Mouse (Mus musculus) lung, postnatal 0 days (tissue): ENCODE results near the gene Car5a. TPM values are rescaled to one million over a fixed set of nuclear protein-coding genes. Genes with fewer than 3 reads are reported as not detected.

ENCODE experiments used
- ATAC-seq: fragments of 200-750 bp; cut with Nextera tagmentation; 2 replicates; pipeline ENCODE4 v1.8.0; 2017; ENCODE audit warnings: moderate library complexity
- DNase-seq: peaks from one replicate; pipeline ENCODE4 v3.0.0-alpha.2; 2016; ENCODE audit warnings: low spot score
- H3K27ac ChIP-seq: fragments of 300-500 bp; sonication (generic); 2 replicates; pipeline ENCODE4 v1.5.1; 2014; ENCODE audit warnings: antibody characterized with exemption, mild to moderate bottlenecking, low read length, mixed read lengths
- H3K27me3 ChIP-seq: fragments of 300-500 bp; sonication (generic); replicated peaks from 2 replicates; pipeline ENCODE4 v1.6.1; 2014; ENCODE audit warnings: low read length, mixed read lengths; ENCODE audit not compliant: insufficient read depth
- H3K36me3 ChIP-seq: fragments of 300-500 bp; sonication (generic); 2 replicates; pipeline ENCODE4 v1.6.1; 2014; ENCODE audit warnings: low read length, mixed read lengths; ENCODE audit not compliant: insufficient read depth
- H3K4me1 ChIP-seq: fragments of 300-500 bp; sonication (generic); 2 replicates; pipeline ENCODE4 v1.6.1; 2014; ENCODE audit warnings: antibody characterized with exemption, low read depth, low read length, mixed read lengths; ENCODE audit not compliant: insufficient read depth
- H3K4me2 ChIP-seq: fragments of 300-500 bp; sonication (generic); replicated peaks from 2 replicates; pipeline ENCODE4 v1.6.1; 2014; ENCODE audit warnings: low read depth, mild to moderate bottlenecking, low read length, moderate library complexity, mixed read lengths
- H3K4me3 ChIP-seq: fragments of 300-500 bp; sonication (generic); 2 replicates; pipeline ENCODE4 v1.5.1; 2014; ENCODE audit warnings: low read depth, low read length
- H3K9ac ChIP-seq: fragments of 300-500 bp; sonication (generic); replicated peaks from 2 replicates; pipeline ENCODE4 v1.6.1; 2014; ENCODE audit warnings: low read depth, mild to moderate bottlenecking
- H3K9me3 ChIP-seq: fragments of 300-500 bp; sonication (generic); 2 replicates; pipeline ENCODE4 v1.6.1; 2016; ENCODE audit warnings: low read length, mixed read lengths
- CTCF ChIP-seq: IDR thresholded peaks from 2 replicates; pipeline ENCODE4 v1.5.1; 2016; ENCODE audit warnings: antibody characterized with exemption, mild to moderate bottlenecking
- EP300 ChIP-seq: IDR thresholded peaks from 2 replicates; pipeline ENCODE4 v1.6.1; 2016; ENCODE audit warnings: antibody characterized with exemption, mild to moderate bottlenecking, control low read depth
- WGBS: fragments of 180-500 bp; shearing (Covaris S2); extraction: QIAGEN DNeasy Blood & Tissue Kit; methylation state at CpG from one replicate; pipeline ENCODE4 v1.1.7; 2014; 5-methylcytosine and 5-hydroxymethylcytosine counted together
- polyA plus RNA-seq: library from polyadenylated mRNA; unstranded; fragments of >200 nt; fragmentation: Nextera tagmentation; extraction: Ambion mirVana; gene quantifications from 2 replicates; pipeline ENCODE4 v1.2.1, GENCODE M21; 2015

Gene Car5a
- polyA plus RNA-seq, 1 experiment from 2014 or later = 0.61 TPM

DNA sequence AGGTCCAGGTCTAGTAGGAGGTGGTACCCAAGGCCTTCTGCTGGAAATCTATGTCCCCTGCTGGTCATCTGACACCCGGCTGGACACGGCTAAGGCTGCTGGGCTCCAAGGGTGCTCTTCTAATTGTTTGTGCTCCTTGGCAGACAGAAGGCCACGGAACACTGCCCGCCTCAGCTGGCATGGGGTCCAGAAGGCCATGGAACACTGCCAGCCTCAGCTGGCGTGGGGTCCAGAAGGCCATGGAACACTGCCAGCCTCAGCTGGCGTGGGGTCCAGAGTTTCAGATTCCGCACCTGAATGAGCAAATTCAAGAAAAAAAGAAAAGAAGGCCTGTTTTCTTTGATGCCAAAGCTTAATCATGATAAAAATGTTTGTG, 36.8 kb upstream of the Car5a start:
- Histone ChIP-seq H3K27ac (no peak overlapping the region), H3K9ac (no peak overlapping the region), H3K4me2 (no peak overlapping the region), H3K4me3 (no peak overlapping the region), H3K27me3 (no peaks in the 10 kb centered on the region), H3K36me3 (peaks cover 25% of the 10 kb centered on the region; the same call in 1 of the 2 replicates), H3K9me3 (no peaks in the 10 kb centered on the region), H3K4me1 (no peaks in the 10 kb centered on the region)
- DNase-seq (no peak), ATAC-seq (no peak)
- 76% methylated on average over 7 of the region's 7 CpGs for WGBS
- TF ChIP-seq EP300 = no peak
- TF ChIP-seq CTCF = no peak

DNA sequence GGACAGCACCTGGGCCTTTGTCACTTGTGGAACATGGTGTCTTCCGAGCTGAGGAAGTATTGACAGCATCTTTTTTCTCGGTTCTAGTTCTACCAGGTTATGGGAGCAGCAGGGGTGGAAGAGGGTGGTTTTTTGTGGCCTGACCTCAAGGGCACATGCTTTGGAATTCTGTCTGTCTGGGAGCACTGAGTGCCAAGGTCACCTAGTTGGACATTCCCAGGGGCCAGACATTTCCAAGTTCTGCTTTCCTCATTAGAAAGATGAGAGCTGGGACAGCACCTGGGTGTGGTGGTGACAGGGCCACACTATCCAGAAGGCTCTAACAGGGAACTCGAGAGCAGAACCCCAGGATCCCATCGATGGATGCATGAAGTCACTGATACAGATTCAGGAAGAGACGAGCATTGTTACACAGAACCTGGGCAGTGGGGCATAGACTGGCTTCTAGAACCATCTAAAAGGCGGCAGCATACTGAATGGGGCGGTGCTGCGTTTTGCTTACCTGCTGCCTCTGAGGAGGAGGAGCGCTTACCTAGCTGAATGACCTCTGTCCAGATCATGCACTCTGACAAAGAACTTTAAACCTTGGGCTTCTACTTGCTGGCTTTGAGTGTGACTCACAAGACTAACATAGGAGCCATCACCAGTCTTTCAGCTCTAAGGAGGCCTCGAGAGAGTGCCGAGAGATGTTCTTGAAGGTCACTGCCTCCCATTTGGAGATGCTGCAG, 36.3 kb upstream of the Car5a start:
- no peaks in the 10 kb centered on the region for H3K9me3 ChIP-seq
- no peaks in the 10 kb centered on the region for H3K4me1 ChIP-seq
- no peak overlapping the region for H3K4me3 ChIP-seq
- TF ChIP-seq EP300 = no peak
- no peak for TF ChIP-seq CTCF
- H3K4me2 ChIP-seq = no peak overlapping the region
- H3K27me3 ChIP-seq = no peaks in the 10 kb centered on the region
- 94% methylated on average over 11 of the region's 11 CpGs for WGBS
- DNase-seq (no peak), ATAC-seq (no peak)
- peaks cover 29% of the 10 kb centered on the region for H3K36me3 ChIP-seq
- no peak overlapping the region for H3K27ac ChIP-seq
- no peak overlapping the region for H3K9ac ChIP-seq

DNA sequence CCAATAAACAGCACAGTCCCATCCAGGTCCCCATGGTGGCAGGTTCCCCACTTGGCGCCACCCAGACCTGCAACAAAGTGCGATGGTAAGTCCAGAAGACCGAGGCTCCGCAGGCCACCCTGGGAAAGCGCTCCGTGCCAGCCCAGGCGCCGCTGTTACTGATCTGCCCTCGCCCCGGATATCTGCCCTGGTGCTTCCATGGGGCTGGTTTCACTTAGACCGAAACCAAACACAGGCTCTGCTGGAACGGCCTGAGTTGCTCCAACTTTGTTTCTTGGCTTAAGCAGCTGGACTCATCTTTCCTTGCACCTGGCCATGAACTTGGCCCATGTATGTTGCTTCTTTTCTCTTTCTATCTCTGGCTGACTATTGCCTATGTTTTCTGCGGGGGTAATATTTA, 34.0 kb upstream of the Car5a start:
- Histone ChIP-seq H3K27ac (no peak overlapping the region), H3K4me2 (no peak overlapping the region), H3K4me1 (no peaks in the 10 kb centered on the region), H3K9me3 (no peaks in the 10 kb centered on the region), H3K27me3 (no peaks in the 10 kb centered on the region), H3K9ac (no peak overlapping the region), H3K4me3 (no peak overlapping the region), H3K36me3 (peaks cover 34% of the 10 kb centered on the region)
- TF ChIP-seq EP300 (no peak), CTCF (no peak)
- DNase-seq (no peak), ATAC-seq (no peak)
- WGBS = 98% methylated on average over 13 of the region's 13 CpGs

DNA sequence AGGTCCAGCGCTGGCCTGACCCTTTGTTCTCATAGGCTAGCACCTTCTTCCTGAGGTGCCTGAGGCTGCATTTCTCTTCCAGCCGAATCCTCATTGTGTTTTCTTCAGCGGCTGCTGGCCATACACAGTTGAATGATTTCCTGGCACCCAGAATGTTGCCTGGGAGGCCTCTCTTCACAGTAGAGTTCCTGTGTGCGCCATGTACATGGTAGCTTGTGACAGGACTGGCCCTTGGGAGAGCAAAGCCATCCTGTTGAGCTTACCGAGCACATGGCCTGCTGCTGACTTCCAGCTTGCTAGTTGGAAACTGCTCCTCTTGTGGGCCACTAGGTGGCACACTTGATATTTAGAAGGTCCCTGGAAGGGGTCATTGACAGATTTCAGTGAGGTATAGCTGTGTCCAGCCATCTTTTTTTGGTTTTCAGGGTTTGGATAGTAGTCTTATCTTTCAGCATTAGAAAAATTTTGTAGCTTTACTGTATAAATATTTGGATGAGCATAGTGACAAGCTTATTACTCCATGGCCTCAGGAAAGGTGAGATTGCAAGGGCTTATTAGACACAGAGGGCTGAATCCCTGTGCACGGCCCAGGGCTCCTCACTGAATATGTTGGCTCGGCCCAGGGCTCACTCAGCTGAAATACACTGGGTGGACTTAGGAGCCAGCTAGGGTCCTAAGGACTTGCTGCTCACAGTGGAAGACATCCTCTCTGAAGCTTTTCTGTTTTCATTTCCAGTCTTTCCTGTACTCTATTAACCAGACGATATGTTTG, 33.3 kb upstream of the Car5a start:
- no peaks in the 10 kb centered on the region for H3K9me3 ChIP-seq
- ATAC-seq (peak; percentile 67), DNase-seq (peak; percentile 87)
- peaks cover 34% of the 10 kb centered on the region for H3K36me3 ChIP-seq
- no peak overlapping the region for H3K4me2 ChIP-seq
- TF ChIP-seq EP300 (0 out of 2 replicates have a peak, but pooled peaks have one; percentile 31), CTCF (peak; percentile 89)
- H3K4me3 ChIP-seq = no peak overlapping the region
- 70% methylated on average over 8 of the region's 8 CpGs for WGBS
- no peak overlapping the region for H3K9ac ChIP-seq
- no peak overlapping the region for H3K27ac ChIP-seq
- H3K27me3 ChIP-seq = no peaks in the 10 kb centered on the region
- no peaks in the 10 kb centered on the region for H3K4me1 ChIP-seq

DNA sequence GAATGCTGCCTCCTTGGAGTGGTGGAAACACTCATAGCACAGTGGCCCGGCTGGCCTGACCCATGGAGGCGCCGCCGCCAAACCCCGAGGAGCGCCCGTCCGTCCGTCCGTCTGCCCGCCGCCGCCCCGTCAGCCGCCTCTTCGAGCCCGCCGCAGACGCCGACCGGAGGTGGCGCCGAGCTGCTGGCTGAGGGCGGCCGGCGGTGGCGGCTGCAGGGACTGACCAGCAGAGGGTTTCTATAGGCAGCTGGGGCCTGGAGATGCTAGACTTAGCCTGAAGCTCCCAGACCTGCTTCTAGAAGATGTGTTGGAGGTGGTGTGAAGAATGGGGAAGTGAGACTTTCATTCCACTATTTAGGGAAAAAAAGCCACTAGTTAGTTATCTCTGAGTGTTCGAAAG, 29.2 kb upstream of the Car5a start:
- ATAC-seq (no peak), DNase-seq (no peak)
- Histone ChIP-seq H3K4me3 (no peak overlapping the region), H3K36me3 (peaks cover 17% of the 10 kb centered on the region), H3K27ac (no peak overlapping the region), H3K4me1 (0 out of 2 replicates have a peak, but pooled peaks cover 3% of the 10 kb centered on the region), H3K9ac (no peak overlapping the region), H3K9me3 (no peaks in the 10 kb centered on the region), H3K4me2 (no peak overlapping the region), H3K27me3 (no peaks in the 10 kb centered on the region)
- 94% methylated on average over 28 of the region's 28 CpGs for WGBS
- TF ChIP-seq CTCF (no peak), EP300 (no peak)

DNA sequence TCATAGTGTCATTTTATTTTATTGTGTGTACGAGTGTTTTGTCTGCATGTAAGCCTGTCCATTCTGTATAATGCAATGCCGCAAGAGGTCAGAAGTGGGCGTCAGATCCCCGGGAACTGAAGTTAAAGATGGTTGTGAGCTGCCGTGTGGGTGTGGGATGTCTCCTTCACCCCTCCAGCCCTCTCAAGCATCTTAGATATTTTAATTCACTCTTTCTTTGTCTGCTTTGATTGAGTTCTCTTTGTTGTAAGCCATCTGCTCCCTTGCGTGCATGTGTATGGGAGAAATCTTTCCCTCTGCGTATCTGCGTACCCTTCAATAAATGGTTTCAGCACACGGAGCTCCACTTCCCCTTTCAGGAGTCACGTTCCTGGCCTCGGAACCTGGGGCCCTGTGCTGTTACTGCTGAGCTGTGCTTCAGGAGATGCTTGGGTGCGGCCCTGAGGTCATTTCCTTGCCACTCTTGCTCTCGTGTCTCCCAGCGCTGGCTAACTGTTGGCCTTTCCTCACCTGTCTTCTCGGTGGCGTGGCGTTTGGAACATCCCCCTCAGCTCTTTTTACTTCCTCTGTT, 26.9 kb upstream of the Car5a start:
- TF ChIP-seq CTCF (peak; percentile 23; the same call in 1 of the 2 replicates), EP300 (no peak)
- no peak; the same call in 1 of the 2 replicates for ATAC-seq
- DNase-seq = no peak
- H3K27ac ChIP-seq = no peak overlapping the region
- no peak overlapping the region for H3K9ac ChIP-seq
- H3K27me3 ChIP-seq = no peaks in the 10 kb centered on the region
- WGBS = 60% methylated on average over 17 of the region's 17 CpGs
- H3K4me1 ChIP-seq = peaks cover 7% of the 10 kb centered on the region; the same call in 1 of the 2 replicates
- no peak overlapping the region for H3K4me3 ChIP-seq
- no peaks in the 10 kb centered on the region for H3K9me3 ChIP-seq
- peaks cover 10% of the 10 kb centered on the region for H3K36me3 ChIP-seq
- no peak overlapping the region for H3K4me2 ChIP-seq
